Mouse (Mus musculus): Measurements from ENCODE around the gene Polr2e. TPM values are rescaled to one million over a fixed set of nuclear protein-coding genes. Genes with fewer than 3 reads are reported as not detected.

Polr2e gene
- total and polyA plus RNA-seq, 3 experiments, result 105 to 194 (median 127) TPM

DNA sequence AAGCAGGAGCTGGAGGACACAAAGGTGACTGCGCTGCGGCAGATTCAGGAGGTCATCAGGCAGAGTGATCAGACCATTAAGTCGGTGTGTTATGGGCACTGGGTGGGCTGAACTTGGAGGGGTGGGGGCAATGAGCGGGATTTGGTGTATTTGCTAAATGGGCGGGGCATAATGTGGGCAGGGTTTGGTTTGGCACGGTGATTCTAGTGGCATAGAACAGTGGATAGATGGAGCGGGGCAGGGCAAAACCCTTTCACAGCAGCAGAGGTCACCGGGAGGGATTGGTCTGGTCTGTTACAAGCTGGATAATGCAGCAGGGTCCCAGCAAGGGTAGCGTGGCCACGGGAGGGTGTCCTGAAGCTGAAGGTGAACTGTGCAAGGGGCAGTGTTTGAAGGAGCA is 14.1 kb downstream of the Polr2e start:
- in situ Hi-C loops (cut with MboI; ENCODE audit: low pct_ligation_motif_present, low pct_unique_long_range_greater_than_20kb, low sequenced_read_pairs), result no loop called here
- H3K27ac ChIP-seq (ENCODE audit: insufficient read depth, low read depth), result peak overlapping the region; percentile 97

DNA sequence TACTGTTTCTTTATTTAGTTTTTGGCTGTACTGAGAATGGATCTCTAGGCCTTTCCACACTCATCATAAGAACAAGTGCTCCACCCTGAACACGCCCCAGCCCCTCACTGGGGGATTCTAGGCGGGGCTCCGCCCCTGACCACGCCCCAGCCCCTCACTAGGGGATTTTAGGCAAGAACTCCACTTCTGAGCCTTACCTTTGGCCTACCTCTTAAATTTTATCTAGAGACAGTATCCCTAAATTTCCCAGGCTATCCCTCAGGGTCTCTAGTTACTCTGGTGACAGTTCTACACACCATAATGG is 14.6 kb downstream of the Polr2e start:
- in situ Hi-C loops (cut with MboI; ENCODE audit: low pct_ligation_motif_present, low pct_unique_long_range_greater_than_20kb, low sequenced_read_pairs) (no loop called here), dilution Hi-C loops (cut with MboI; ENCODE audit: extremely low pct_ligation_motif_present, extremely low pct_unique_long_range_greater_than_20kb, low sequenced_read_pairs) (no loop called here)
- H3K9me3 ChIP-seq (replicated peaks; ENCODE audit: low read length), result no peaks in the 10 kb centered on the region
- peak overlapping the region; percentile 35 for H3K4me2 ChIP-seq (ENCODE audit: insufficient read depth, low read depth, poor library complexity, severe bottlenecking)
- no peak for TF ChIP-seq E2F4 (IDR thresholded peaks at IDR 0.05; ENCODE audit: insufficient replicate concordance, low read depth, low read length)
- TF ChIP-seq ZMIZ1 (IDR thresholded peaks at IDR 0.05; ENCODE audit: low read depth, low read length), result no peak
- no peak for TF ChIP-seq NRF1 (IDR thresholded peaks at IDR 0.05; ENCODE audit: low read depth, low read length)
- no peak for TF ChIP-seq RCOR1 (conservative IDR thresholded peaks at IDR 0.05; ENCODE audit: low read depth, low read length)
- TF ChIP-seq POLR2AphosphoS2 (IDR thresholded peaks at IDR 0.05; ENCODE audit: low read depth, low read length), result no peak
- TF ChIP-seq SIN3A (IDR thresholded peaks at IDR 0.05; ENCODE audit: low read length), result no peak
- no peak for TF ChIP-seq POLR2A (IDR thresholded peaks at IDR 0.05; ENCODE audit: low read depth, low read length)
- TF ChIP-seq ETS1 (conservative IDR thresholded peaks at IDR 0.05; ENCODE audit: low read depth, low read length), result no peak
- TF ChIP-seq ELF1 (IDR thresholded peaks at IDR 0.05; ENCODE audit: low read depth, low read length), result no peak
- TF ChIP-seq MAZ (IDR thresholded peaks at IDR 0.05; ENCODE audit: low read depth, low read length), result no peak
- peaks cover 62 to 82% of the 10 kb centered on the region in 2 experiments for H3K36me3 ChIP-seq (replicated peaks in 1 of 2; ENCODE audit: control insufficient read depth in 1 of 2, insufficient read depth in 1 of 2, low read length in 1 of 2)
- H3K79me2 ChIP-seq (replicated peaks; ENCODE audit: control insufficient read depth, extremely low read depth, insufficient read depth, poor library complexity, severe bottlenecking), result no peaks in the 10 kb centered on the region
- no peaks in the 10 kb centered on the region for H3K27me3 ChIP-seq (replicated peaks)
- peak overlapping the region in 1 of 3 experiments; percentile 34 for H3K4me3 ChIP-seq (replicated peaks in 1 of 3; ENCODE audit: low read depth in 2 of 3, low read length in 2 of 3, poor library complexity in 1 of 3)
- peaks cover 27 to 39% of the 10 kb centered on the region in 2 experiments for H3K4me1 ChIP-seq (ENCODE audit: control insufficient read depth in 1 of 2, insufficient read depth in 2 of 2)
- H3K9ac ChIP-seq (ENCODE audit: insufficient read depth, low read depth), result peak overlapping the region; percentile 5; the same call in 1 of the 2 replicates
- peak overlapping the region; percentile 97 for H3K27ac ChIP-seq (ENCODE audit: insufficient read depth, low read depth)
- no peak for DNase-seq (ENCODE audit: extremely low read depth)

More for the DNA sequence above, 14.1 kb downstream of the Polr2e start:
- TF ChIP-seq JUND (conservative IDR thresholded peaks at IDR 0.05; ENCODE audit: low read depth, low read length) (no peak), EP300 (IDR thresholded peaks at IDR 0.05; ENCODE audit: low read length) (no peak), TBP (conservative IDR thresholded peaks at IDR 0.05; ENCODE audit: low read depth, low read length) (no peak), ZC3H11A (IDR thresholded peaks at IDR 0.05; ENCODE audit: low read depth, low read length) (no peak), ZKSCAN1 (IDR thresholded peaks at IDR 0.05; ENCODE audit: borderline replicate concordance, low read depth, low read length) (no peak), USF2 (conservative IDR thresholded peaks at IDR 0.05; ENCODE audit: low read depth, low read length) (no peak)
- H3K9ac ChIP-seq (ENCODE audit: insufficient read depth, low read depth), result no peak overlapping the region
- H3K4me3 ChIP-seq (replicated peaks in 1 of 3; ENCODE audit: low read depth in 2 of 3, low read length in 2 of 3, poor library complexity in 1 of 3), result no peak overlapping the region
- no peaks in the 10 kb centered on the region for H3K79me2 ChIP-seq (replicated peaks; ENCODE audit: control insufficient read depth, extremely low read depth, insufficient read depth, poor library complexity, severe bottlenecking)
- dilution Hi-C loops (cut with MboI; ENCODE audit: extremely low pct_ligation_motif_present, extremely low pct_unique_long_range_greater_than_20kb, low sequenced_read_pairs), result no loop called here
- no peaks in the 10 kb centered on the region for H3K27me3 ChIP-seq (replicated peaks)
- peaks cover 66 to 82% of the 10 kb centered on the region in 2 experiments for H3K36me3 ChIP-seq (replicated peaks in 1 of 2; ENCODE audit: control insufficient read depth in 1 of 2, insufficient read depth in 1 of 2, low read length in 1 of 2)
- no peaks in the 10 kb centered on the region for H3K9me3 ChIP-seq (replicated peaks; ENCODE audit: low read length)
- DNase-seq (ENCODE audit: extremely low read depth), result no peak
- peaks cover 27 to 43% of the 10 kb centered on the region in 2 experiments for H3K4me1 ChIP-seq (ENCODE audit: control insufficient read depth in 1 of 2, insufficient read depth in 2 of 2)
- no peak overlapping the region for H3K4me2 ChIP-seq (ENCODE audit: insufficient read depth, low read depth, poor library complexity, severe bottlenecking)
